Mouse (Mus musculus): ENCODE data around the gene Map3k15.

Map3k15 gene

DNA sequence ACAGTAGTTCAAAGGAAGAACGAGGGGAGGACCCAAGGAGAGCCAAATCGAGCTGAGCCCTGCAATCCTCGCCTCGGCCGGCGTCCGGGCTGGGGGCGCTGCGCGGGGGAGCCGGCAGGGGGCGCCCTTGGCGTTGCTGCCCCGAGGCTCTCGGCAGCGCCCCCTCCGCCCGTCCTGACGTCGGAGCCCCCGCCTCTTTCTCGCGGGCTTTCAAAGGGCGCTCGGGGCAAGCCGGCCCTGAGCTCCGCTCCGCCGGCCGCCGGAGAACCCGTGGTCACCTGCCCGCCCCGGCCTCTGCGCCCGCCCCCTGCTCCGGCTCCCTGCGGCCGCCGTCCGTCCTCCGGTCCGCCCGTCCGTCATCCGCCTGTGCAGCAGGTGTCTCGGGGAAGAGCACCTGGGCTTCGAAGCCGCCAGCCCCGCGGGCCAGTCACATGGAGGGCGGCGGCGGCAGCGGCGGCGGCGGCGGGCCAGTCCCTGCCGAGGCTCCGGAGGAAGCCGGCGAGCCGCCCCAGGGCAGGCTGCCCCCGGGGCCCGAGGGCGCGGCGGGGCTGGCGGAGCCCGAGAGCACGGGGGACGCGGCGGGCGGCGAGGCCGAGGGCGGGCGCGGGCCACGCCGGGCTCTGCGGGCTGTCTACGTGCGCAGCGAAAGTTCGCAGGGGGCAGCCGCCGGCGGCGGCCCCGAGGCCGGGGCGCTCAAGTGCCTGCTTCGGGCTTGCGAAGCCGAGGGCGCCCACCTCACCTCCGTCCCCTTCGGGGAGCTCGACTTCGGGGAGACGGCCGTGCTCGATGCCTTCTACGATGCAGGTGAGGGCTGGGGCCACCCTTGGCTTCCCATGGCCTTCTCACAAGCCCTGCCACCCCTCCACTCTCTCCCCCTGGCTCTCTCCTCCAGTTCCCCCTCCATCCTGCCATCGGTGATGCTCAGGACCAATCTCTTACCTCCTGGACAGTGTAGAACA, at the start of gene Map3k15:
Map3k15 (plus strand) TSS at position 432 of the 959 bp plus-strand sequence.
- DNase-seq: peak; percentile 65 to 72

GRCm38 (mm10) chrX:159942569-159942968, 45.7 kb upstream of the Map3k15 start:
- DNase-seq: peak in 1 of 2 experiments; percentile 25

DNA sequence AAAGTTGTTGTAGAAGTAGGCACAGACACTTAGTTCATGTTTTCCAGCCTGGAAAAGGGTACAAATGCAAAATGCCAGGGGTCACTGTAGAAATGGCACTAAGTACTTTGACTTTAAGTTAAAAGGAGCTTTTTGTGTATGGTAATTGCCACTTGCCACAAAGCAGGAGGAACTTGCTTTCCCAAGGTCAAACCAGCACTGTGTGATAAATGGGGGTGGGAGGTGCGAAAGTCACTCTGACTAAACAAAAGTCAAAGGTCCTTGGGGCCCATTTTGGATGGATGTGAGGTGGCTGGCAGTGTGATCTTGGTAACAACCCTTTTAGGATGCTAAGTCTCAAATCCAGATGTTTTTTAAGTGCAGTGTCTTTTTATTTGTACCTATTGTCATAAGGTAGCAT, 44.6 kb upstream of the Map3k15 start:
- no peak for DNase-seq

- DNase-seq: peak; percentile 51 to 62
Observed at GRCm38 (mm10) chrX:159953546-159954429, 34.4 kb upstream of the Map3k15 start.

DNA sequence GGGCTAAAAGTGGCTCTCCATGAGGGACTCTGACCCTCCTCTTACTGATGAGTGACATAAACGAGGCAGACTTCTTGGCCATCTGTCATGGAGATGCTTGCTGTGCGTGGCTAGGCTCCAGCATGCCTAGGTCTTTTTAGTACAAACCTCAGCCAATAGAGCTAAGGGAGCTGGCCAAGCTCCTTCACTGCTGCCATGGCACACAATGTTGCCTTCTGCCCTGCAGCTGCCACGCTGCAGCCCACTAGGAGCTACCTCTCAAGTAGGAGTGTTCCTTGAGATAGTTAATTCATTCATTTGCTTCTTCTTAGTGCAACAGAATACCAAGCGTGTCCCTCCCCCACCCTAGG, 33.8 kb upstream of the Map3k15 start:
- peak; percentile 88 to 92 for DNase-seq

GRCm38 (mm10) chrX:159955433-159955832, 32.8 kb upstream of the Map3k15 start:
- DNase-seq: peak in 1 of 2 experiments; percentile 15

DNA sequence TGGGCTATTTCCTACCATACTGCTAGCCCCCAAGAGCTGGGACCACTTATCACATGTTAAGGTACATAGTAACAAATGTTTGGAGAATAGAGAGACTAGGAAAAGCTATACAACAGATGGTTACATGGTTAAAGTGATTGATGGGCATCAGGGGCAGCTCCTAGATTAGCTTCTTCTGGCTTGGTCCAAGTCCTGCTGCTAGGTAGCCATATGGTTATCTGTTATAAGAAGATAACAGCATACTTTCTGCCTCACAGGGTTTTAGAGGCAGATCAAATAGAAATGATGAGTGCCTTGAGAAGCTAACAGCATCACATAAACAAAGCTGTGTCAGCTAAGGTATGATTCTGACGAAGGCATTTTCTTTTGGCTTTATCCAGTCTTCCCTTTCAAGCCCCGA, 26.8 kb upstream of the Map3k15 start:
- peak; percentile 43 to 58 for DNase-seq

- DNase-seq: peak; percentile 84 to 87
Observed at GRCm38 (mm10) chrX:159963273-159963672, 25.0 kb upstream of the Map3k15 start.

- DNase-seq: peak; percentile 92 to 95
Observed at GRCm38 (mm10) chrX:159963925-159964324, 24.3 kb upstream of the Map3k15 start.

DNA sequence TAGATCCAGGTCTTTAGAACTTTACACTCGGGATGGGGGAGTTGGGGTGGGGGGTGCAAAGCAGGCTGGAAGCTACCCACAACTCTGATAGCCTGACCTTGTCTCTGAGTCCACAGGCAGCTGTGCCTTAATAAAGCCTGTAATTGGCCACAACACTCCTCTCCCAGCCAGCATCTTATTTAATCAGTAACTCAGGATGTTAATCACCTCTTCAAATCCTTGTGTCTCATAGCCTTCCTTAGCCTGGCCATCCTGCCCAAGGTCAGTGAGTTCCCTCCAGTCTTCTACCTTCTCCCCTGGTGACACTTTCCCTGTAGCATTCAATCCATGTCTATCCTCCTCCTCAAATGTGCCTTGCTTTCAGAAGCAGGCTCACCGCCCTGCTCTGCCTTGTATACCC, 19.2 kb upstream of the Map3k15 start:
- no peak for DNase-seq

DNA sequence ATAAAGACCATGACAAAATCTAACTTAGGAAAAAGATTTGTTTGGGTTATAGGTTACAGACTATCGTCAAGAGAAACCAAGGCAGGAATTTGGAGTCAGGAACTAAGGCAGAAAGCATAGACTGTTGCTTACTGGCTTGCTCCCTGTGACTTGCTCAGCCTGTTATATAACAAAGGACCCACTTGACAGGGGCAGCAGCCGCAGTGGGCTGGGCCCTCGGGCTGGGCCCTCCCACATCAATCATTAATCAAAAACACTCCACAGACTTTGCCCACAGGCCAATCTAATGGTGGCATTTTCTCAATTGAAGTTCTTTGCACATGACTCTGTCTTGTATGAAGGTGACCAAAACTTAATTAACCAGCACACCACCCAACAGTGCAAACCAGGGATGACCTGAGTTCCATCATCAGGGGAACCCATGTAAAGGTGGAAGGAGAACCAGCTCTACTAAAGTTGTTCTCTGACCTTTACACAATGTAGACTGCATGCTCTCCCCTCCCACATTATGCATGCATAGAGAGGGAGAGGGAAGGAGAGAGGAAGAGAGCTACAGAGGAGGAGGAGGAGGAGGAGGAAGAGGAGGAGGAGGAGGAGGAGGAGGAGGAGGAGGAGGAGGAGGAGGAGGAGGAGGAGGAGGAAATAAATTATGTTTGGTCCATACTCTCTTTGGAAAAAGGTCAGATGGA, 17.0 kb upstream of the Map3k15 start:
- no peak for DNase-seq

DNA sequence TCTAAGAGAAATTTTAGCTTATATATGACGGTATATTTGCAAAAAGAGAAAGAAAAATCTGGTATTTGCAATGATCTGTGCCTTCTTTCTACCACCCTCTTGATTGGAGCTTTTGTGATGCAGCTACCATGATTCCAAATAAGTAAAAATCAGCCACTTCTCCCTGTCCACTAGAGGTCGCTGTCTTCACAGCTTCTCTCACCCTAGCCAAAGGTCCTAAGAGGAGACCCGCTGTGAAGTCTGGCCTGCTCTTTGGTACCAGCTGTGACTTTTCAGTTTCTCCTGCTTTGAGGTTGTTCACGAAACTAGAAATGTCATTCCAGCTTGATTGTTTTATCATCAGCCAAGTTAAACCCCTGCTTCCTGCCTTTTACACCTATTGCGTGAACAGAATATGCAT, 14.5 kb upstream of the Map3k15 start:
- peak; percentile 82 to 84 for DNase-seq

DNA sequence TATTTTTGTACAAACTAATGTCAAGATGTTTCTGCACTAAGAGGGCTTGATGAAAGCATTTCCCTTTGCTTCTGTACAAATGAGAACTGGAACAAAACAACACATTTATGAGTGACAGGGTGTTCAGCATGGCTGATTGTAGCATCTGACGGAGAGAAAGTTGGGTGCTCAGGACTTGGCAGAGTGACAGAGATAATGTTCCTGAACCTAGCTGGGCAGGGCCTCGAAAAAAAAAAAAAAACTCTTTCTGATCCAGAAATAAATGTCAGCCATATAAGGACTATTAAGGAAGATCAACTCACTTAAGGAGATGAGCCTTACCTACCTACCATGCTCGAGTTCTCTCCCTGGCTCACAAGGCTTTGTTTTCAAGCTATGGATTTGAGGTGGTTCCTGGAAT, 12.0 kb upstream of the Map3k15 start:
- no peak for DNase-seq

GRCm38 (mm10) chrX:159995808-159996207, 7.6 kb downstream of the Map3k15 start:
- DNase-seq: no peak

DNA sequence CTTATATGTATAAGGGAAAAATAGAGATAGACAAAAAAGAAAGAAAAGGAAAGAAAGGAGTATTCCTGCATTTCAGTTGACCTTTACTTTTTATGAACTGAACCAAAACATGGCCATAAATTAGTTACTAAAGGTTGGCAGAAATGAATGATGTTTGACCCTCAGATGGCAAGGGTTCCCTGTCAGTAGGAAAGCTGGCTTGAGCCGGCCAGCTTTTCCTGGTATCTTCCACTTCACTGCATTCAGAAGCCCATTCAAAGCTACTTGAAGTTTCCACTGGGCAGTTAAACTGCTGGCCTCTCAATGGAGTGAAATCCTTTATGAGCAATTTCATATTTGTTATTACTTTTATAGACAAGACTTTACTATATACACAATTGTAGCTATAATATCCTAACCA, 65.1 kb downstream of the Map3k15 start:
- no peak for DNase-seq

GRCm38 (mm10) chrX:160054643-160055042, 66.4 kb downstream of the Map3k15 start:
- no peak for DNase-seq

DNA sequence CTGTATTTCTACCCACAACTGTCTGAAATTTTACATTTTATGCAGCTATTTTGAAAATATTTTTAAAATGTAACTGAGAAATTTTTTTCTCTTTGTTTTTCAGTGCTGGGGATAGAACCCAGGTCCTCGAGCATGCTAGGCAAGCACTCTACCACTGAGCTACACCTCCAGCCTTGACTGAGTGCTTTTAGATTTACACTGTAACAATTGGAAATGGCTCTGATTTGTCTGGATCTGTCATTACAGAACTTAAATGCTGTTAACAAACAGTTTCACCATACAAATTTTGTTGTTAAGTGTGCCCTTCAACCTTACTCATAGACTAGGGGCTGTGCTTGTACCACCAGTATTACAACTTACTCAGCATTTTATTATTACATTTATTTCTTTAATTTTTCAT, 103.7 kb downstream of the Map3k15 start:
- no peak for DNase-seq

DNA sequence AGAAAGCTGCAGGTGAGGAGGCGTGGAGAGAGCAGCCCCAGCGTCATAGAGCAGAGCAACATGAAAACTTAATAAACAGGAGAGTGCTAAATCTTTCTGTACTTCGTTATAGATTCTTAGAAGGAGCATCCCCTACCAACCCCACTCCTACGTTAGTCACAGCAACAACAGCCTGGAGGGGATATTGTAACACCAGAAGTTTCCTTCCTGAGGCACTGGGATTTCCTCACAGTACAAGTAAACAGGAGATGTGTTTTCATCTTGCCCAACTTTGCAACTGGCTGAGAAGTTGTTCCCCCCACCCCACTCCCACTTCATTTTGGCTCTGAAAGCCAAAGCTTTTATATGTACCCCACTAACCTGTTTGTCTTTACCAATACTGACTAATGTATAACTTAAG, 119.6 kb downstream of the Map3k15 start:
- DNase-seq: no peak

GRCm38 (mm10) chrX:160113777-160114176, 125.5 kb downstream of the Map3k15 start:
- DNase-seq: no peak

DNA sequence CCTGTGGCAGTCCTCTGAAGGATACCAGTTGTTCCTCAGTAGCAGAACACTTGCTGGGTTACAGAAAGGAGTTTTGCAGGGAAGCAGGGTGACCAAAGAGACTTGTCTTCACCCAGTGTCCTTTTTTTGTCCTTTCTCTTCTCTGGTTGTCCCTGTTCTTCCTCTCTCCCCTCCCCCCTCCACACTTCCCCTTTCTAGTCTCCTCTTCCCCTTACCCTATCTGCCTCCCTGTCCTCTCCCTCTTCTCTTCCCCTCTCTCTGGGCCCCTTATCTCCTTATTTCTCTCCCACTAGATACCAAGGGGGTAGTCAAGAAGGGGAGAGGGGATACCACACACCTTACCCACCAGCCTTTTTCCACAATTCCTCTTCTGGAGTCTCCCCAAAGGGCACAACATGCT, 127.8 kb downstream of the Map3k15 start:
- DNase-seq: no peak

DNA sequence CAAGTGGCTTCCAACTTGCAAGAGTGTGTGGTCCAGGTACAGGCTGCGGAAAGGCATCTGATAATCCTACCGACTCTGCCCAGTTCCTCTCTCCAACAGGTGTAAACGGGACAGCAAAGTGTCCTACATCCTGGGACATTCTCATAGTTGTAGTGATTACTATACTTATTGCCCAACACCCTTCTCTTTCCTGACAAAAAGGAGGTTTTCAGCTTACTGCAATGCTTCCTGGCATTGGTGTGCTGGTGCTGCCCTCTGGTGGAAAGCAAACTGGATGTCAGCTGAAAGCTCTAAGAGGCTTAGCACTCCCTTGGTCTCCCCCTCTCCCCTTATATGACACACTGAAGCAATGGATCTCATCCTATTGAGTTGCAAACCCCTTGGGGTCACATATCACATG, 128.4 kb downstream of the Map3k15 start:
- peak; percentile 82 for DNase-seq

DNA sequence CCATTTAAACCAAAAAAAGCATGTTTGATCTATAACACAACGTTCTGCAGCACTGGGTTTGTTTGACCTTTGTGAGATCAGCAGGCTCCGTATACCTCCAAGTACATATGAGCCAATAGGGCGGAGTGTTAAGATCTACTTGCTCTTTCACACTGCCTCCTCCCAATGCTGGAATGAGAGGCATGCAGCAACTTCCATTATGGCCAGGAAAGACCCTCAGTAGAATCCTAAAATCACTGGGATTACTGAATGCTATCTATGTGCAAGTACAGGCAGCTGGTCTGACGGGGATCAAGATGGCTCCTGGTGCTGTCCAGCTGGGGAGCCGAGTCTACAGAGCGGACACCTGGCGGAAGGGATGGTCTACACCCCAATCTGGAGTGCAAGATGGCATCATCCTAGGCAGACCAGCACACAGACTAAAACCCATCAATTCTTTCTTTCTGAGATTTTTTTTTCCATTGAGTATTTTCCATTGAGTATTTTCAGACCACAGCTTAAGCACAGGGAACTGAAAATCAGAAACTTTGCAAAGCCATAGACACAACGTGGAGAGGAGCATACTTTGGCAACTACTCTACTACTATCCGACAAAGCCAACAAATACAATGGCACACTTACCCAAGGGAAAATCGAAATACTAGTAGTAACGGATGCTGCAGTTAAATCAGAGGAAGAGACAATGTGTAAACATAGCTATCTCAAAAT, 146.1 kb downstream of the Map3k15 start:
- no peak for DNase-seq

All from cerebellum, postnatal 10 days (tissue).